In genomic region chr4:10873920-10874665, GRCm38 (mm10) we compare ENCODE assay signal across 7 mouse cellular contexts. TPM values are rescaled to one million over a fixed set of nuclear protein-coding genes. Genes with fewer than 3 reads are reported as not detected.
A peak's percentile ranks its signal among the peaks of the same experiment; 100 is the strongest.
DNase-seq lines count a peak whose midpoint lies in the region; ATAC-seq lines count a peak whose summit lies in the region.

2610301B20Rik (plus strand) TSS chr4:10874498.

- WGBS in intestine, embryonic 15.5 days = under 1% methylated on average over 61 of the region's 68 CpGs
- under 1% methylated on average over 68 of the region's 68 CpGs for WGBS in midbrain, embryonic 10.5 days

- H3K27me3 ChIP-seq in intestine, embryonic 15.5 days (replicated peaks) = no peaks in the 10 kb centered on the region
- no peaks in the 10 kb centered on the region for H3K27me3 ChIP-seq in midbrain, embryonic 10.5 days (ENCODE audit: low read depth, poor library complexity, severe bottlenecking)

- H3K36me3 ChIP-seq in intestine, embryonic 15.5 days = no peaks in the 10 kb centered on the region
- H3K36me3 ChIP-seq in midbrain, embryonic 10.5 days = peaks cover 11% of the 10 kb centered on the region

- intact Hi-C loops in gastrocnemius, postnatal 36 days (cut with DNase I) = no loop called here
- intact Hi-C loops in left cerebral cortex, postnatal 25 days (cut with DNase I) = no loop called here

- peak; percentile 91 to 93 for DNase-seq in adrenal gland, adult 18-20 months (ENCODE audit: low spot score in 2 of 2)
- peak; percentile 98 for DNase-seq in embryo, embryonic 11 days
- DNase-seq in gastrocnemius, postnatal 36 days = peak; percentile 84 to 88
- peak; percentile 93 to 97 for DNase-seq in left cerebral cortex, postnatal 25 days (ENCODE audit: low spot score in 2 of 2)
- peak; percentile 94 for DNase-seq in midbrain, embryonic 10.5 days (ENCODE audit: low spot score)
- DNase-seq in right cerebral cortex, postnatal 4 days = peak; percentile 98

- H3K9ac ChIP-seq in intestine, embryonic 15.5 days = peak within 1 kb of the TSS; percentile 87

- peak within 1 kb of the TSS; percentile 99 for H3K27ac ChIP-seq in intestine, embryonic 15.5 days
- H3K27ac ChIP-seq in midbrain, embryonic 10.5 days (replicated peaks) = peak within 1 kb of the TSS; percentile 97

- H3K4me1 ChIP-seq in intestine, embryonic 15.5 days (replicated peaks) = peaks cover 5% of the 10 kb centered on the region; the same call in 1 of the 2 replicates
- H3K4me1 ChIP-seq in midbrain, embryonic 10.5 days = peaks cover 17% of the 10 kb centered on the region

- no peaks in the 10 kb centered on the region for H3K9me3 ChIP-seq in intestine, embryonic 15.5 days
- H3K9me3 ChIP-seq in midbrain, embryonic 10.5 days (replicated peaks) = no peaks in the 10 kb centered on the region

- ATAC-seq in intestine, embryonic 15.5 days = peak; percentile 94

- peak within 1 kb of the TSS; percentile 94 for H3K4me3 ChIP-seq in intestine, embryonic 15.5 days (replicated peaks)
- peak within 1 kb of the TSS; percentile 72 for H3K4me3 ChIP-seq in midbrain, embryonic 10.5 days

- H3K4me2 ChIP-seq in intestine, embryonic 15.5 days (replicated peaks) = peak within 1 kb of the TSS; percentile 74

RNA-seq across cellular contexts. Expression of gene 2610301B20Rik, which starts in this region (rescaled TPM):
- 10 to 100 TPM; 17.5 to 18.2 TPM for total RNA-seq in adrenal gland, adult 18-20 months (2021)
- 1 to 10 TPM; 2.9 to 4.3 TPM for total RNA-seq in gastrocnemius, postnatal 36 days (2021)
- 21.4 TPM in 2 replicates for polyA plus RNA-seq in intestine, embryonic 15.5 days (2015; fragmentation: Nextera tagmentation; extraction: Ambion mirVana)
- total RNA-seq in left cerebral cortex, postnatal 25 days (2021) = 10 to 100 TPM; 32.6 to 34.3 TPM
- polyA plus RNA-seq in midbrain, embryonic 10.5 days (2016; fragmentation: Nextera tagmentation; extraction: Ambion mirVana) = 52.1 and 52.3 TPM in 2 replicates

Comparison
In these comparisons a context has a peak if more than half of its experiments do, and no peak if none do; other contexts are left out.
1. Peak in every context shown above with its lines: DNase-seq, ATAC-seq, H3K4me3 ChIP-seq and H3K27ac ChIP-seq.